Mouse (Mus musculus): Measurements from ENCODE around the gene Eed.
"Not testable (repeated sequence)": the region's sequence is repeated elsewhere in the genome, so short reads cannot be mapped to it uniquely, and the experiment has no call there.

Eed gene

GRCm38 (mm10) chr7:89980485-89981422 is at the start of gene Eed:
Eed (minus strand) TSS chr7:89980983.
- peak; percentile 97 for DNase-seq (ENCODE audit: low read depth)

- no peak for DNase-seq (ENCODE audit: low read depth)
These were observed 49.0 kb upstream of the Eed start for GRCm38 (mm10) chr7:90029548-90030485.

GRCm38 (mm10) chr7:90028888-90029547 is 48.2 kb upstream of the Eed start:
- DNase-seq (ENCODE audit: low read depth) = no peak

- no peak for DNase-seq (ENCODE audit: low read depth)
These were observed 44.2 kb upstream of the Eed start for GRCm38 (mm10) chr7:90024975-90025374.

- DNase-seq (ENCODE audit: low read depth) = peak; percentile 55
These were observed 42.4 kb upstream of the Eed start for GRCm38 (mm10) chr7:90022974-90023707.

GRCm38 (mm10) chr7:90020331-90020730 is 39.5 kb upstream of the Eed start:
- no peak for DNase-seq (ENCODE audit: low read depth)

GRCm38 (mm10) chr7:90019570-90019969 is 38.8 kb upstream of the Eed start:
- no peak for DNase-seq (ENCODE audit: low read depth)

GRCm38 (mm10) chr7:90016930-90017588 is 36.3 kb upstream of the Eed start:
- DNase-seq (ENCODE audit: low read depth) = no peak

- DNase-seq (ENCODE audit: low read depth) = peak; percentile 29
These were observed 35.7 kb upstream of the Eed start for GRCm38 (mm10) chr7:90016459-90016858.

GRCm38 (mm10) chr7:90006667-90007653 is 26.2 kb upstream of the Eed start:
- DNase-seq (ENCODE audit: low read depth) = no peak

- DNase-seq (ENCODE audit: low read depth) = no peak
These were observed 24.0 kb upstream of the Eed start for GRCm38 (mm10) chr7:90004781-90005180.

- no peak for DNase-seq (ENCODE audit: low read depth)
These were observed 21.6 kb upstream of the Eed start for GRCm38 (mm10) chr7:90002375-90002774.

- no peak for DNase-seq (ENCODE audit: low read depth)
These were observed 18.7 kb upstream of the Eed start for GRCm38 (mm10) chr7:89999491-89999890.

- DNase-seq (ENCODE audit: low read depth) = peak; percentile 27
These were observed 17.8 kb upstream of the Eed start for GRCm38 (mm10) chr7:89998624-89999006.

GRCm38 (mm10) chr7:89998006-89998623 is 17.3 kb upstream of the Eed start:
- peak; percentile 91 for DNase-seq (ENCODE audit: low read depth)

GRCm38 (mm10) chr7:89997526-89997925 is 16.7 kb upstream of the Eed start:
- DNase-seq (ENCODE audit: low read depth) = not testable (repeated sequence)

- DNase-seq (ENCODE audit: low read depth) = no peak
These were observed 12.3 kb upstream of the Eed start for GRCm38 (mm10) chr7:89993091-89993490.

GRCm38 (mm10) chr7:89984421-89984820 is 3.6 kb upstream of the Eed start:
- no peak for DNase-seq (ENCODE audit: low read depth)

- DNase-seq (ENCODE audit: low read depth) = no peak
These were observed 2.7 kb upstream of the Eed start for GRCm38 (mm10) chr7:89983441-89983840.
